Mouse (Mus musculus) CD4-positive, CD25-positive, alpha-beta regulatory T cell (primary cell): ENCODE data around the gene Szt2. TPM values are rescaled to one million over a fixed set of nuclear protein-coding genes. Genes with fewer than 3 reads are reported as not detected.

ENCODE experiments used
- polyA plus RNA-seq: library from polyadenylated mRNA; unstranded; fragments of 100-300 nt; shearing (Covaris generic); gene quantifications from one replicate; pipeline ENCODE4 v1.2.1, GENCODE M21; 2017

The Szt2 gene
- 17.4 TPM for polyA plus RNA-seq

DNA sequence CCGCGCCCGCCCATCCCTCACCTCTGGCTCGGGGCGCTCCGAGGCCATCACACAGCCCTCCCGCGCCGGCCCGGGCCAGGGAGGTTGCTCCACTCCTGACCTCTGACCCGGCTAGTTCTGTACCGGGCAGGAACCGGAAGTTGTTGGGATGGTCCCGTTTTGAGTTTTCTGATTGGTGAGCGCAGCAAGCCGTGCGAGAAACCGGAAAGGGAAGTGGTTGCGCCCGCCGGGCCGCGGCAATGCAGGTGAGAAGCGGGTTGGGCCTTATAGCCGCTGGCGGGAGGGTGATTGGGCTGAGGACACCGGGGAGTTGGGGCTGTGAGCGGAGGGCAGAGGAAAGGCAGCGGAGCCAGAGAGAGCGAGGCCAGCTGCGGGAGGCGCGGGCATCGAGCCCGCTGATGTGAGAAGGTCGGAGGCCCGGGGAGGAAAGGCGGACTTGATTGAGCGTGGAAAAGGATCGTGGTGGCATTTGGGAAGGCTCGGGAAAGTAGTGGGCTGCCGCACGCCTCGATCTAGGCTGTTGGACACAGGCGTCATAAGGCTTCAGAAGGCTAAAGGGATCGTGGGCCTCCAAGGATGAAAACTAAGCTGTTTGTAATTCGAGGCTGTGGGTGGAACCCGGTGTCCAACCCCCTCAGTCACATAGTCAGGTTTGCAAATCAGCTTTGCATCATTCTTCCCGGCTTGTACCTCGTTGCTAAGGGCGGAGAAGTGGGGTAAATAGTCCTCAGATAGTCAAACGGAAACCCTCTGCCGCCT is at the start of gene Szt2, which contains the start of gene Med8:
Gene Szt2 (minus strand): TSS at position 132 of the 759 bp plus-strand sequence.
Gene Med8 (plus strand): TSS at position 196 of the 759 bp plus-strand sequence.

DNA sequence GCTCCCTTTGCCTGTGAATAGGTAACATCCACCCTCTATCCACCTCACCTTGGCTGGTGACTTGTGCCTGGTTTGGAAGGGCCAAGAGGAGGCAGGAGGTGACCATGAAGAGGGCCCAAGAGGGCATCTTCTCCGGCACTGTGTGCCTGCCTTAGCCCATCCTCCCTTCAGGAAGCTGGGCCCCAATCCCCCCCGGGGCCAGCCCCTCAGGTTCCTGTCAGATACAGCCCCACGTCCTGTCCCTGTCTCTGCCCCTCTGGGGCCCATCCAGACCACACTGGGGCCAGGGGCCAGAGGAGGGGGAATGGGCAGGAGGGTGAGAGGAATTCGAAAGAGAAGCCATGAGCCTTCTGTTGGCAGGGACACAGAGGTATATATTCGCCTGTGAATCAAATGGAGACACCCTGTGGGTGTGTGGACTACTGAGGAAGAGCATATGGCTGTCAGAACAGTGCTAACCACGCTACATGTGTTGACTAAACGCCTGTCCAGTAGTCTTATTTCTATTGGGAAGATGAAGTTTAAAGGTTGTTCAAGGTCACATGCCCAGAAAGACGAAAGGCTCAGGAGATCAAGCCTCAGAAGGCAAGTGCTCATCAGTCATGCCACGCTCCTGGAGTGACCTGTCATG is 48.4 kb upstream of the Szt2 start, which contains the start of gene Mpl:
Gene Mpl (minus strand): TSS at position 169 of the 631 bp plus-strand sequence.

DNA sequence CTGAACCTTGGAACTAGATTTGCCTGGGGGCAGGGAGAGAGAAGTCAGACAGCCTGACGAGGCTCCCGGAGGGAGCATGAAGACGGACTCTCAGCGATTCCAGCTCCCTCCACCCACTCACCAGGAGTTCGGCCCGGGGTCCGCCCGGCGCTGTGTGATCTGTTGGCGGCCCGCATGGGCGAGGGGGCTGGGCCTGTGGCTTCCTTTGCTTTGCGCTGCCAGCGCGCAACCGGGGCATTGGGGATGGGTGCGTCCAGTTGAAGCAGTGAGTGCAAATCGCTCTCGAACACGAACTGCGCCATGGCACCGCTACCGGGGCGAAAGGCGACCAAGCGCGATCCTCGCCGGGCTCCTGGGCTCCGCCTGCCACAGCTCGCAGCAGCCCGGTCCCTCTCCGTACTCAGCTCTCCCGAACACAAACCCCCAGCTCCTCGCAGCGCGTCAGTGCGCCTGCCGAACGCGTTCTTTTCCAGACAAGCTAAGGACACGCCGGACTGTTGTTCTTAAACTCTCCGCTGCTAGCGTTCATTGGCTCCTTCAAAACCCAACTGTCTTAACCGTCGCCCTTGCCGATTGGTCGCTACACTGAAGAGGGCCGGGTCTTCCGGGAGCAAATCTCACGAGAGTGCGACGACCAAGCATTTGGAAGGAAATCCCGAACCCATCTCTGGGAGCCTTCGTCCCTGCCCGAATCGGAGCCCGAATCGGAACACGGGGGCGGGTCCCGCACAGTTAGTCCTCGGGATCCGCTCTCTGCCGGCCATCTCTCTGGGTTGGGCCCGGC is 27.9 kb upstream of the Szt2 start, which contains the start of gene Cdc20:
Gene Cdc20 (minus strand): TSS at position 533 of the 784 bp plus-strand sequence.

GRCm38 (mm10) chr4:118427768-118428451 is 18.8 kb upstream of the Szt2 start, which contains the start of gene Elovl1:
Elovl1 (plus strand) TSS chr4:118428093.

Other genes with a start within 250 kb of the Szt2 start
- gene Kdm4a, start 229.2 kb downstream of the Szt2 start, polyA plus RNA-seq = 32.4 TPM
- 1.6 TPM for gene Ptprf, start 117.9 kb downstream of the Szt2 start, polyA plus RNA-seq
- gene Med8, start 64 bp upstream of the Szt2 start, polyA plus RNA-seq = 114 TPM
- 146 TPM for gene Elovl1, start 18.8 kb upstream of the Szt2 start, polyA plus RNA-seq
- gene Cdc20, start 28.1 kb upstream of the Szt2 start, polyA plus RNA-seq = 11.4 TPM
- gene Mpl, start 48.2 kb upstream of the Szt2 start, polyA plus RNA-seq = not detected
- not detected for gene Tie1, start 80.8 kb upstream of the Szt2 start, polyA plus RNA-seq
- gene 2610528J11Rik, start 117.7 kb upstream of the Szt2 start, polyA plus RNA-seq = not detected
- gene Tmem125, start 134.8 kb upstream of the Szt2 start, polyA plus RNA-seq = 0.19 TPM
- not detected for gene Cfap57, start 211.5 kb upstream of the Szt2 start, polyA plus RNA-seq
- gene Ebna1bp2, start 211.5 kb upstream of the Szt2 start, polyA plus RNA-seq = 170 TPM
- not detected for gene Olfr62, start 249.7 kb upstream of the Szt2 start, polyA plus RNA-seq